Mouse (Mus musculus): Measurements from ENCODE around the gene Gm7137. TPM values are rescaled to one million over a fixed set of nuclear protein-coding genes. Genes with fewer than 3 reads are reported as not detected.
"Not testable (repeated sequence)": the region's sequence is repeated elsewhere in the genome, so short reads cannot be mapped to it uniquely, and the experiment has no call there.

Gm7137 gene
- polyA plus RNA-seq, 1 experiment from 2014 or later = not detected

DNA sequence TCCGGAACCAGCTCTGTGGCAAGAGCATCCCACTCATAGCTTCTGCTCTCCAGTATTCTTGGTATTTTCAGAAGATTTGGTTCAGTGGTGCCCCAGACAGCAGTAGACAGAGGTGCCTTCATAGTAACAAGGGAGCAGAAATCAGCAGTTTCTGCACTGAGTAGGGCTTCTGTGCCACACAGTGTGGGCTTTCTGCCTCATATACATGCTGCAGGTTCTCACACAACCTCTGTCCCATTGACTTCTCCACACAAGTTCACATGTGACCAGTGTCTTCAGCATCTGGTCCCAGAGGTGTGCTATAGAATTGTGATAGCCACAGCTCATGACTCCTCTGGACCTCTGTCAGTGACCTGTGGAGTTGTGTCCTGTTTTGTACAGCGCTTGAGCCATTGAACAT is 621 bp upstream of the Gm7137 start:
- 77% methylated on average over 2 of the region's 2 CpGs for WGBS
- Histone ChIP-seq H3K9me3 (replicated peaks) (no peaks in the 10 kb centered on the region), H3K27ac (no peak overlapping the region), H3K4me1 (no peaks in the 10 kb centered on the region), H3K4me3 (no peak overlapping the region), H3K36me3 (no peaks in the 10 kb centered on the region), H3K27me3 (ENCODE audit: low read depth, poor library complexity, severe bottlenecking) (no peaks in the 10 kb centered on the region)
- DNase-seq (ENCODE audit: low spot score) = no peak

DNA sequence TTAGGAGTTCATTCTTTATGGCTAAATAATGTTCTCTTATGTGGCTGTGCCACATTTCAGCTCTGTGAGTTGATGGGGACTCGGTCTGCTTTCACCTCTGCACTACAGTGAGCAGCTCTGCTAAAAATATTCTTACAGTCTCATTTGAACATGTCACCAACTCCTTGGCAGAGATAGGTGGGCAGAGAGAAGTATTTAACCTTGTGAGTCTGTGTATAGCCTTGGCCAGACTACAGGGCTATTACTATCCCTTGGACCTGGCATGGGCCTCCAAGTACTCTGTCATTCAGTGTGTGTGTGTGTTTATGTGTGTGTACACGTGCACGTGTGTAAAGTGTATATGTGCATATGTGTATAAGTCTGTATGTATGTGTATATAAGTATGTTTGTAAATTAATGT is 4.6 kb downstream of the Gm7137 start:
- H3K4me3 ChIP-seq; H3K4me1 ChIP-seq; H3K9me3 ChIP-seq (replicated peaks); DNase-seq (ENCODE audit: low spot score); H3K36me3 ChIP-seq; H3K27ac ChIP-seq; H3K27me3 ChIP-seq (ENCODE audit: low read depth, poor library complexity, severe bottlenecking): not testable (repeated sequence)
- WGBS = 97% methylated on average over 3 of the region's 3 CpGs

DNA sequence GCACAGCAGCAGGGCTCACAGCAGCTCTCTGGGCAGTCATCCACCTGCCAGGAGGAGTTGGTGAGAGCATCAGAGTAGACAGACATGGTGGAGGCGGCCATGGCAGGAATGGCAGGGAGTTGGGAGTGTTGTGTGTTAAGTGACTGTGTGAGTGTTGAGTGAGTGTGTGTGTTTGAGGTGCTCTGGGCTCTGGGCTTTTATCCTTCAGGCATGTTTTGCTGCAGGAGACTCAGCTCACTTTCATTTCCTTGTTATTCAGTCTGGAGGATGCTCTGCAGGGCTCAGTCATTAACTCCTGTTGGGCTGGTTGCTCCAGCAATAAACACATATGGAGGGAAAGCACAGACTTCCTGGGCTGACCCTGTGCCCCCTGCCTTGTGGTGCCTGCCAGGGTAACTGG is 5.6 kb downstream of the Gm7137 start, which contains the start of gene Gm3250:
TSS of gene Gm3250 (minus strand) at position 101 of the 400 bp plus-strand sequence.
- H3K4me1 ChIP-seq; H3K9me3 ChIP-seq (replicated peaks); H3K36me3 ChIP-seq; DNase-seq (ENCODE audit: low spot score); H3K27me3 ChIP-seq (ENCODE audit: low read depth, poor library complexity, severe bottlenecking); H3K27ac ChIP-seq; H3K4me3 ChIP-seq: not testable (repeated sequence)
- no CpG with 5 or more reads among the region's 1 CpGs for WGBS

DNA sequence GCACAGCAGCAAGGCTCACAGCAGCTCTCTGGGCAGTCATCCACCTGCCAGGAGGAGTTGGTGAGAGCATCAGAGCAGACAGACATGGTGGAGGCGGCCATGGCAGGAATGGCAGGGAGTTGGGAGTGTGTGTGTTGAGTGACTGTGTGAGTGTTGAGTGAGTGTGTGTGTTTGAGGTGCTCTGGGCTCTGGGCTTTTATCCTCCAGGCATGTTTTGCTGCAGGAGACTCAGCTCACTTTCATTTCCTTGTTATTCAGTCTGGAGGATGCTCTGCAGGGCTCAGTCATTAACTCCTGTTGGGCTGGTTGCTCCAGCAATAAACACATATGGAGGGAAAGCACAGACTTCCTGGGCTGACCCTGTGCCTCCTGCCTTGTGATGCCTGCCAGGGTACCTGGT is 11.2 kb downstream of the Gm7137 start, which contains the start of gene Gm7138:
TSS of gene Gm7138 (minus strand) at position 101 of the 400 bp plus-strand sequence.
- not testable (repeated sequence) for H3K27ac ChIP-seq; DNase-seq (ENCODE audit: low spot score); H3K27me3 ChIP-seq (ENCODE audit: low read depth, poor library complexity, severe bottlenecking); H3K4me3 ChIP-seq; H3K9me3 ChIP-seq (replicated peaks); H3K4me1 ChIP-seq; H3K36me3 ChIP-seq
- WGBS = 48% methylated on average over 1 of the region's 1 CpGs

DNA sequence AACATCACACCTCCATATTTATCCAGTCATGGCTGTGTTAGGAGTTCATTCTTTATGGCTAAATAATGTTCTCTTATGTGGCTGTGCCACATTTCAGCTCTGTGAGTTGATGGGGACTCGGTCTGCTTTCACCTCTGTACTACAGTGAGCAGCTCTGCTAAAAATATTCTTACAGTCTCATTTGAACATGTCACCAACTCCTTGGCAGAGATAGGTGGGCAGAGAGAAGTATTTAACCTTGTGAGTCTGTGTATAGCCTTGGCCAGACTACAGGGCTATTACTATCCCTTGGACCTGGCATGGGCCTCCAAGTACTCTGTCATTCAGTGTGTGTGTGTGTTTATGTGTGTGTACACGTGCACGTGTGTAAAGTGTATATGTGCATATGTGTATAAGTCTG is 15.9 kb downstream of the Gm7137 start:
- H3K27ac ChIP-seq; H3K4me1 ChIP-seq; H3K36me3 ChIP-seq; DNase-seq (ENCODE audit: low spot score); H3K9me3 ChIP-seq (replicated peaks); H3K27me3 ChIP-seq (ENCODE audit: low read depth, poor library complexity, severe bottlenecking); H3K4me3 ChIP-seq: not testable (repeated sequence)
- WGBS = 94% methylated on average over 3 of the region's 3 CpGs

DNA sequence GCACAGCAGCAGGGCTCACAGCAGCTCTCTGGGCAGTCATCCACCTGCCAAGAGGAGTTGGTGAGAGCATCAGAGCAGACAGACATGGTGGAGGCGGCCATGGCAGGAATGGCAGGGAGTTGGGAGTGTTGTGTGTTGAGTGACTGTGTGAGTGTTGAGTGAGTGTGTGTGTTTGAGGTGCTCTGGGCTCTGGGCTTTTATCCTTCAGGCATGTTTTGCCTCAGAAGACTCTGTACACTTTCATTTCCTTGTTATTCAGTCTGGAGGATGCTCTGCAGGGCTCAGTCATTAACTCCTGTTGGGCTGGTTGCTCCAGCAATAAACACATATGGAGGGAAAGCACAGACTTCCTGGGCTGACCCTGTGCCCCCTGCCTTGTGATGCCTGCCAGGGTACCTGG is 16.8 kb downstream of the Gm7137 start, which contains the start of gene Gm3238:
TSS of gene Gm3238 (minus strand) at position 101 of the 400 bp plus-strand sequence.
- not testable (repeated sequence) for H3K36me3 ChIP-seq; H3K4me3 ChIP-seq; H3K27me3 ChIP-seq (ENCODE audit: low read depth, poor library complexity, severe bottlenecking); H3K27ac ChIP-seq; H3K4me1 ChIP-seq; H3K9me3 ChIP-seq (replicated peaks); DNase-seq (ENCODE audit: low spot score)
- 67% methylated on average over 1 of the region's 1 CpGs for WGBS

DNA sequence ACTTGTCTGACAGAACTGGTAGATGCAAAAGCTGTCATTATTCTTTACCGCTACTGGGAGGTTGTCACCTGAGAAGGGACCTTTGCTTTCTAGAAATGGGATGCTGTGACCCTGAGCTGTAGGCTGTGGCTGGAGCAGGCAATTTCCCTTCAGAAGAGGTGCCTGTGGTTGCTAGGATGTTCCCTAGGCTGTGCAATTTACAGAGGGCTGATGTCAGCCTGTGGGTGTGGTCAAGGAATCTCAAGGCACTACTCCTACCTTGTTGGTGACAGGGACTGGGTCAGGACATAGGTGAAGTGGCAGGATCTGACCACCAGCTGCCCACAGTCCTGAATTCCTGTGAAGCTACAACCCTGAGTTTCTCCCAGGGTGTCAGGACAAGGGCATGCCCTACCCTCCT is 18.3 kb downstream of the Gm7137 start:
- H3K9me3 ChIP-seq (replicated peaks) = no peaks in the 10 kb centered on the region
- WGBS = 79% methylated on average over 1 of the region's 1 CpGs
- H3K4me1 ChIP-seq = 0 out of 2 replicates have a peak, but pooled peaks cover 2% of the 10 kb centered on the region
- H3K27ac ChIP-seq = no peak overlapping the region
- no peaks in the 10 kb centered on the region for H3K27me3 ChIP-seq (ENCODE audit: low read depth, poor library complexity, severe bottlenecking)
- no peak overlapping the region for H3K4me3 ChIP-seq
- no peaks in the 10 kb centered on the region for H3K36me3 ChIP-seq
- DNase-seq (ENCODE audit: low spot score) = no peak

DNA sequence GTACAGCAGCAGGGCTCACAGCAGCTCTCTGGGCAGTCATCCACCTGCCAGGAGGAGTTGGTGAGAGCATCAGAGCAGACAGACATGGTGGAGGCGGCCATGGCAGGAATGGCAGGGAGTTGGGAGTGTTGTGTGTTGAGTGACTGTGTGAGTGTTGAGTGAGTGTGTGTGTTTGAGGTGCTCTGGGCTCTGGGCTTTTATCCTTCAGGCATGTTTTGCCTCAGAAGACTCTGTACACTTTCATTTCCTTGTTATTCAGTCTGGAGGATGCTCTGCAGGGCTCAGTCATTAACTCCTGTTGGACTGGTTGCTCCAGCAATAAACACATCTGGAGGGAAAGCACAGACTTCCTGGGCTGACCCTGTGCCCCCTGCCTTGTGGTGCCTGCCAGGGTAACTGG is 28.4 kb downstream of the Gm7137 start, which contains the start of gene Gm3233:
TSS of gene Gm3233 (minus strand) at position 101 of the 400 bp plus-strand sequence.
- H3K9me3 ChIP-seq (replicated peaks); DNase-seq (ENCODE audit: low spot score); H3K4me3 ChIP-seq; H3K27ac ChIP-seq; H3K36me3 ChIP-seq; H3K4me1 ChIP-seq; H3K27me3 ChIP-seq (ENCODE audit: low read depth, poor library complexity, severe bottlenecking): not testable (repeated sequence)
- WGBS = 100% methylated on average over 1 of the region's 1 CpGs

DNA sequence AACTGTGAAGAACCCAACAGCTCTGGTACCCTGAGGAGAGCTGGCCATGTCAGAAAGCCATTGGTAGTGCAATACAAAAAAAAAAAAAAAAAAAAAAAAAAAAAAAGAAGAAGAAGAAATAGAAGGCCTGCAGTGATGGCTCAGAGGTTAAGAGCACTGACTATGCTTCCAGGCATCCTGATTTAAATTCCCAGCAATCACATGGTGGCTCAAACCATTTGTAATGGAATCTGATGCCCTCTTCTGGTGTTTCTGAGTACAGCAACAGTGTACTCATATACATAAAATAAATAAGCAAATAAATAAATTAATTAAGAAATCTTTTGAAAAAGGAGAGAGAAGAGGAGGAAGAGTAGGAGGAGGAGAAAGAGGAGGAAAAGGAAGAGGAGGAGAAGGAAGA is 34.6 kb downstream of the Gm7137 start:
- H3K9me3 ChIP-seq (replicated peaks) = no peaks in the 10 kb centered on the region
- H3K36me3 ChIP-seq = no peaks in the 10 kb centered on the region
- no peaks in the 10 kb centered on the region for H3K27me3 ChIP-seq (ENCODE audit: low read depth, poor library complexity, severe bottlenecking)
- H3K4me1 ChIP-seq = peaks cover 26% of the 10 kb centered on the region
- H3K27ac ChIP-seq = no peak overlapping the region
- DNase-seq (ENCODE audit: low spot score) = no peak
- no peak overlapping the region for H3K4me3 ChIP-seq

DNA sequence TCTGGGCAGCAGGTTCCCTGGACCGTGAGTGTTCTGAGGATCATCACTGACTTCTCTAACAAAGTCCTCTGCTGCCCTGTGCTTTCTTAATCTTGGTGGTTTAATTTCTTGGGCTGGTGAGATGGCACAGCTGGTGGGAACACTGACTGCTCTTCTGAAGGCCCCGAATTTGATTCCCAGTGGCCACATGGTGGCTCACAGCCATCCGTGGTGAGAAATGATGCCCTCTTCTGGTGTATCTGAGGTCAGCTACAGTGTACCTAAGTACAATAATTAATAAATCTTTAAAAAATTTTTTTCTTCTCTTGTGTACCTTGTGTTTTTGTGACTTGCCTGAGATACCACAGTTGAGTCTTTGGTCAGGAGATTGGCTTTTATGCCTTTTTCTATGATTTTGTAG is 35.7 kb downstream of the Gm7137 start:
- DNase-seq (ENCODE audit: low spot score); H3K27ac ChIP-seq; H3K36me3 ChIP-seq; H3K4me3 ChIP-seq; H3K27me3 ChIP-seq (ENCODE audit: low read depth, poor library complexity, severe bottlenecking); H3K9me3 ChIP-seq (replicated peaks): not testable (repeated sequence)
- 67% methylated on average over 3 of the region's 3 CpGs for WGBS
- H3K4me1 ChIP-seq = peaks cover 26% of the 10 kb centered on the region

DNA sequence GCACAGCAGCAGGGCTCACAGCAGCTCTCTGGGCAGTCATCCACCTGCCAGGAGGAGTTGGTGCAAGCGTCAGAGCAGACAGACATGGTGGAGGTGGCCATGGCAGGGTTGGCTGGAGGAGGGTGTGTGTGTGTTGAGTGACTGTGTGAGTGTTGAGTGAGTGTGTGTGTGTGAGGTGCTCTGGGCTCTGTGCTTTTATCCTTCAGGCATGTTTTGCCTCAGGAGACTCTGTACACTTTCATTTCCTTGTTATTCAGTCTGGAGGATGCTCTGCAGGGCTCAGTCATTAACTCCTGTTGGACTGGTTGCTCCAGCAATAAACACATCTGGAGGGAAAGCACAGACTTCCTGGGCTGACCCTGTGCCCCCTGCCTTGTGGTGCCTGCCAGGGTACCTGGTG is 36.7 kb downstream of the Gm7137 start, which contains the start of gene Gm9736:
TSS of gene Gm9736 (minus strand) at position 101 of the 400 bp plus-strand sequence.
- not testable (repeated sequence) for H3K4me3 ChIP-seq; H3K9me3 ChIP-seq (replicated peaks); H3K27me3 ChIP-seq (ENCODE audit: low read depth, poor library complexity, severe bottlenecking); DNase-seq (ENCODE audit: low spot score); H3K36me3 ChIP-seq
- peaks cover 26% of the 10 kb centered on the region for H3K4me1 ChIP-seq
- peak within 1 kb of the TSS; percentile 46 for H3K27ac ChIP-seq
- 42% methylated on average over 1 of the region's 1 CpGs for WGBS

DNA sequence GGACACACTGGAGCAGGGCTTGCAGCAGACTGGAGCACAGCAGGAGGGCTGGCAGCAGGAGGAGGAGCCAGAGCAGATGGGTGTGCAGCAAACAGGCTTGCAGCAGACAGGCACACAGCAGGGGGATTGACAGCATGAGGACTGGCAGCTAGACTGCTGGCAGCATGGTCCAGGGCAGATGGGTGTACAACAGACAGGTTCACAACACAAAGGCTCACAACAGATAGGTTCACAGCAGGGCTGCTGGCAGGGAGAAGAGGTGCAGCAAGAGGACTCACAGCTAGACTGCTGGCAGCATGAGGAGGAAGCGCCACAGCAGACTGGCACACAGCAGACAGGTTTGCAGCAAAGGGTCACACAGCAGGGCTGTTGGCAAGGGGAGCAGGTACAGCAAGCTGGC is 37.3 kb downstream of the Gm7137 start:
- H3K9me3 ChIP-seq (replicated peaks); H3K4me3 ChIP-seq; H3K27me3 ChIP-seq (ENCODE audit: low read depth, poor library complexity, severe bottlenecking); H3K36me3 ChIP-seq; DNase-seq (ENCODE audit: low spot score): not testable (repeated sequence)
- Histone ChIP-seq H3K27ac (peak overlapping the region; percentile 46; the same call in 1 of the 2 replicates), H3K4me1 (peaks cover 26% of the 10 kb centered on the region)
- WGBS = 82% methylated on average over 1 of the region's 1 CpGs

DNA sequence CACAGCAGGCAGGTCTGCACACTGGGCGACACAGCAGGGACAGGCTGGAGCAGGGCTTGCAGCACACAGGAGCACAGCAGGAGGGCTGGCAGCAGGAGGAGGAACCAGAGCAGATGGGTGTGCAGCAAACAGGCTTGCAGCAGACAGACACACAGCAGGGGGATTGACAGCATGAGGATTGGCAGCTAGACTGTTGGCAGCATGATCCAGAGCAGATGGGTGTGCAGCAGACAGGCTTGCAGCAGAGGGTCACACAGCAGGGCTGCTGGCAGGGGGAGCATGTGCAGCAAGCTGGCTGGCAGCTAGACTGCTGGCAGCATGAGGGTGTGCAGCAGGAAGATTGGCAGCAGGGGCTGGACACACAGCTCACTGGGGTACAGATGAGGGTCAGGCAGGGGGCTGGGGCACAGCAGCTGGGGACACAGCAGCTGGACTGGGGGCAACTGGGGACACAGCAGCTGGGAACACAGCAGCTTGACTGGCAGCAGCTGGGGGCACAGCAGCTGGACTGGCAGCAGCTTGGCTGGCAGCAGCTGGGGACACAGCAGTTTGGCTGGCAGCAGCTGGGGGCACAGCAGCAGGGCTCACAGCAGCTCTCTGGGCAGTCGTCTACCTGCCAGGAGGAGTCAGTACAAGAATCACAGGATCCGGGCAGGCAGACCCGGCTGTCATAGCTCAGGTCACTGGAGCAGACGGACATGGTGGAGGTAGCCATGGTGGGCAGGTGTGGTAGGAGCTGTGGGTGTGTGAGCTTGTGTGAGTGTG is 45.9 kb downstream of the Gm7137 start, which contains the start of gene Gm18596:
TSS of gene Gm18596 (minus strand) at position 715 of the 765 bp plus-strand sequence.
- H3K27ac ChIP-seq = peak within 1 kb of the TSS; percentile 59; the same call in 1 of the 2 replicates
- not testable (repeated sequence) for H3K36me3 ChIP-seq; H3K4me3 ChIP-seq; DNase-seq (ENCODE audit: low spot score); H3K27me3 ChIP-seq (ENCODE audit: low read depth, poor library complexity, severe bottlenecking); H3K9me3 ChIP-seq (replicated peaks)
- H3K4me1 ChIP-seq = peaks cover 35% of the 10 kb centered on the region
- WGBS = 49% methylated on average over 5 of the region's 5 CpGs

Data from limb, embryonic 10.5 days (tissue).